Mouse (Mus musculus) kidney, adult 2 months (tissue): ENCODE data around the gene Cnpy4. TPM values are rescaled to one million over a fixed set of nuclear protein-coding genes. Genes with fewer than 3 reads are reported as not detected.
A peak's percentile ranks its signal among the peaks of the same experiment; 100 is the strongest.

Experiments
- DNase-seq: peaks from one replicate; pipeline ENCODE4 v3.0.0; 2021
- H3K27ac ChIP-seq: fragments of 200-500 bp; 2 replicates; pipeline ENCODE4 v1.5.1; 2012; ENCODE audit warnings: low read depth, low read length, control low read depth, inconsistent platforms; ENCODE audit not compliant: insufficient read depth
- H3K27me3 ChIP-seq: fragments of 200-500 bp; replicated peaks from 2 replicates; pipeline ENCODE4 v1.6.1; 2012; ENCODE audit warnings: mild to moderate bottlenecking, moderate library complexity, low read length, inconsistent platforms; ENCODE audit not compliant: control insufficient read depth, insufficient read depth
- H3K36me3 ChIP-seq: fragments of 200-500 bp; 2 replicates; pipeline ENCODE4 v1.6.1; 2012; ENCODE audit warnings: mild to moderate bottlenecking, moderate library complexity, low read length, inconsistent platforms; ENCODE audit not compliant: control insufficient read depth, insufficient read depth
- H3K4me1 ChIP-seq: fragments of 200-500 bp; 2 replicates; pipeline ENCODE4 v1.6.1; 2011; ENCODE audit warnings: low read length; ENCODE audit not compliant: control insufficient read depth, insufficient read depth
- H3K4me3 ChIP-seq: fragments of 200-500 bp; 2 replicates; pipeline ENCODE4 v1.5.1; 2011; ENCODE audit warnings: mild to moderate bottlenecking, low read depth, low read length, control low read depth; ENCODE audit not compliant: insufficient read depth
- CTCF ChIP-seq: fragments of 200-500 bp; conservative IDR thresholded peaks from 2 replicates; pipeline ENCODE4 v1.5.1; 2011; ENCODE audit warnings: low read depth, mild to moderate bottlenecking, control low read depth, low read length, moderate library complexity, mixed read lengths; ENCODE audit not compliant: insufficient read depth, insufficient read length
- POLR2A ChIP-seq: fragments of 200-500 bp; IDR thresholded peaks from one replicate; pipeline ENCODE4 v1.6.1; 2011; ENCODE audit warnings: low read depth, low read length, control low read depth
- WGBS: fragments of 180-500 bp; shearing (Covaris S2); methylation state at CpG from one replicate; pipeline ENCODE4 v1.1.7; 2018; 5-methylcytosine and 5-hydroxymethylcytosine counted together
- polyA plus RNA-seq: library from polyadenylated mRNA; depleted of rRNA; stranded (reverse); fragments of >200 nt; gene quantifications from 2 replicates; pipeline ENCODE4 v1.2.3, GENCODE M21; 2012

Cnpy4 gene
- polyA plus RNA-seq, 1 experiment: 5.7 TPM

DNA sequence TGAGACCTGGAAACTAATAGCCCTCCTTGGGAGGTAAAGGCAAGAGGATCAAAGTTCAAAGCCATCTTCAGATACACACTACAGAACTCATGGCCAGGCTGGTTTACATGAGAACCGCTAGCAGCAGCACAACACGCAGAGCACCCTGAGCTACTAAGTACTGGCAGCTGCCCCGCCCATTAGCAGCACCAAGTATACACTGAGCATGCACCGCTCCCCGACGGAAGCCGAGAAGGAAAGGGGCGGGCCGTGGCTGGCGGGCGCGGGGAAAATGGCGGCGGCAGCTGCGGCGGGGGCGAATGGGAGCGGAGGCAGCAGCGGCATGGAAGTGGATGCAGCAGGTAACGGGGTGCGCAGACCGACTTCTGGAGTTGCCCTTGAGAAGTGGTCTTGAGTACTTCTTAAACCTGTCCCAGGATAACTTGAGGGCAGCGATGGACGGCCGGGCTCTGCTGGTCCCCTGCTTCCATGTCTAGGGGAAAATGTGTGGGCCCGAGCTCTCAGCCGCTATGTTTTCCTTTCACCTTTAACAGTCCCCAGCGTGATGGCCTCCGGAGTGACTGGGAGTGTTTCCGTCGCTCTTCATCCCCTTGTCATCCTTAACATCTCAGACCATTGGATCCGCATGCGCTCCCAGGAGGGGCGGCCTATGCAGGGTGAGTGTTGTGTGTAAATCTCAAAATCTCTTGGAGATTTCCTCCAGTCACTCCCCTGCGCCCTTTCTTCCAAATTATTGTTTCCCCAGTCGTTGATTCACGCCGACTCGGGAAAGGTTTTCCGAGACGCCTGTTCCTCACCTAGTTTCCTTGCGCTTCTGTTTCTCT lies 26.2 kb upstream of the Cnpy4 start, which contains the start of gene Cops6:
TSS of gene Cops6 (plus strand) at position 230 of the 824 bp plus-strand sequence.
- H3K27me3 ChIP-seq: no peaks in the 10 kb centered on the region
- no peak for TF ChIP-seq CTCF
- TF ChIP-seq POLR2A: peak; percentile 47
- peak within 1 kb of the TSS; percentile 99 for H3K4me3 ChIP-seq
- peaks cover 7% of the 10 kb centered on the region; the same call in 1 of the 2 replicates for H3K4me1 ChIP-seq
- peak; percentile 97 for DNase-seq
- whole genome bisulfite sequencing: under 1% methylated on average over 42 of the region's 42 CpGs
- peaks cover 2% of the 10 kb centered on the region for H3K36me3 ChIP-seq
- H3K27ac ChIP-seq: peak within 1 kb of the TSS; percentile 75; the same call in 1 of the 2 replicates

DNA sequence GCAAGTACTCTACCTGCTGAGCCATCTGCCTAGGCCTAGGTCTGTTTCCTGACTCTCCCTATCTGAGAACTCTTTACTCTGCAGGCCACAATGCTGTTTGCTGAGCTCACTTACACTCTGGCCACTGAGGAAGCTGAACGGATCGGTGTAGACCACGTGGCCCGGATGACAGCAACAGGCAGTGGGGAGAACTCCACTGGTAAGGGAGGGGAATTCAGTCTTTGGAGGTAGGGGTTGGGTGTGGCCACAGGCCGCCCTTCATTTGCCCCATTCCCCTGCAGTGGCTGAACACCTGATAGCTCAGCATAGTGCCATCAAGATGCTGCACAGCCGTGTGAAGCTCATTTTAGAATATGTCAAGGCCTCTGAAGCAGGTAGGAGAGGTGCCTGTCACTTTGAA lies 24.2 kb upstream of the Cnpy4 start:
- peaks cover 4% of the 10 kb centered on the region for H3K36me3 ChIP-seq
- TF ChIP-seq POLR2A: no peak
- TF ChIP-seq CTCF: no peak
- WGBS: 69% methylated on average over 6 of the region's 6 CpGs

GRCm38 (mm10) chr5:138163610-138164009 lies 23.7 kb upstream of the Cnpy4 start:
- Histone ChIP-seq H3K27me3 (no peaks in the 10 kb centered on the region), H3K36me3 (peaks cover 4% of the 10 kb centered on the region), H3K4me1 (peaks cover 7% of the 10 kb centered on the region; the same call in 1 of the 2 replicates), H3K27ac (no peak overlapping the region), H3K4me3 (no peak overlapping the region)
- 71% methylated on average over 10 of the region's 10 CpGs for WGBS
- TF ChIP-seq CTCF (no peak), POLR2A (no peak)
- DNase-seq: no peak

More for the DNA sequence above, 24.2 kb upstream of the Cnpy4 start:
- H3K27ac ChIP-seq: no peak overlapping the region
- H3K27me3 ChIP-seq: no peaks in the 10 kb centered on the region
- peaks cover 7% of the 10 kb centered on the region; the same call in 1 of the 2 replicates for H3K4me1 ChIP-seq
- DNase-seq: no peak
- no peak overlapping the region for H3K4me3 ChIP-seq

DNA sequence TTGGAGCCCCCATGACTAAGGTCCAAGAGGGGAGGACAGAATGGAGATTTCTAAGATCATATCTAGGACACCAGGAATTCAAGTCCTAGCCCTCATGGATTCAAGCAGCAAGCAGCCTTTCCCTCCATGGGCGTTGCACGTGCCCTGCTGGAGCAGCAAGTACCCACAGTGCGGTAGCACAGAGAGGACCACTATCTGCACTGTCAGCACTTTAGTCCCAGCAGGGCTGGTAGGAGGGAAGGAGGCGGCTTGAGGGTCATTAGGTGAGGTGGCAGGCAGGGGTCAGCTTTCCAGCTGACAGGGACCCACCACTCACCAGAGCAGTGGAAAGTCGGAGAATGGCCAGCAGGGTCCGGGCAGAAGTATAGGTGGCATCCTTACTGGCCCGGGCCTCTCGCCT lies 21.7 kb upstream of the Cnpy4 start:
- H3K4me1 ChIP-seq: peaks cover 7% of the 10 kb centered on the region; the same call in 1 of the 2 replicates
- H3K27ac ChIP-seq: no peak overlapping the region
- no peak overlapping the region for H3K4me3 ChIP-seq
- peaks cover 4% of the 10 kb centered on the region for H3K36me3 ChIP-seq
- no peak for TF ChIP-seq CTCF
- no peak for TF ChIP-seq POLR2A
- DNase-seq: no peak
- WGBS: 64% methylated on average over 8 of the region's 8 CpGs
- H3K27me3 ChIP-seq: no peaks in the 10 kb centered on the region

DNA sequence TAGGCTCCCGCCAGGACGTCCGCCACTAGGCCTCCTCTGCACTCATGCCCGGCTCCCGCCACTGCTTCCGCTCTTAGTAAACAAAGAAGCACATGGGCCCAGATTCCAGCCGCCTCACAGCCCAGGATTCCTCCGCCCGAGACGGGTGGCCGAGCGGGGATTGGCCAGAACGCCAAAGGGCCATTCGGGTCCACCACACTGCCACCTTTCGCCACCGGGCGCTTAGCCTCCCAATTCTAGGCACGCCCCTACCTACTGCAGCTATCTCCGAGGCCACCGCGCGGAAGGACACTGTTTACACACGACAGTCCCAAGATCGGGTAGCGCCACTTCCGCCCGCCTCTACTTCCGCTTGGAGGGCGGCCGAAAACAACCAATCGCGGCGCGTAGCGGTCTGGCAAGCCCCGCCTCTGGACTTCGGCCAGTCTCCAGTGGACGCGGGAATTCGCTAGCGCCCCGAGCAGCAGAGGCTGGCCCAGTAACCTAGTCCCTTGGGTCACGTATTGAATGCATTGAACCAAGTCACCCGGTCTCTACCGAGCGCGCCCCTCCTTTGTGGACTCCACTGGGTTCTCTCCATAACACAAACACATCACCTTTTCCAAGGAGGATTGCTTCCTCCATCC lies 16.2 kb upstream of the Cnpy4 start:
- peak overlapping the region; percentile 68 for H3K4me3 ChIP-seq
- WGBS: under 1% methylated on average over 47 of the region's 47 CpGs
- peaks cover 3% of the 10 kb centered on the region; the same call in 1 of the 2 replicates for H3K4me1 ChIP-seq
- peak overlapping the region; percentile 77 for H3K27ac ChIP-seq
- peaks cover 2% of the 10 kb centered on the region for H3K36me3 ChIP-seq
- no peak for TF ChIP-seq CTCF
- no peak for TF ChIP-seq POLR2A
- peak; percentile 99 for DNase-seq
- H3K27me3 ChIP-seq: no peaks in the 10 kb centered on the region

GRCm38 (mm10) chr5:138171695-138172491 lies 15.4 kb upstream of the Cnpy4 start, which contains the start of the genes Ap4m1 and Mcm7:
Ap4m1 (plus strand) TSS chr5:138172002.
Mcm7 (minus strand) TSS chr5:138172422.
- DNase-seq: peak; percentile 99

More at GRCm38 (mm10) chr5:138171695-138172491, 15.4 kb upstream of the Cnpy4 start, which contains the start of the genes Ap4m1 and Mcm7:
- peaks cover 3% of the 10 kb centered on the region; the same call in 1 of the 2 replicates for H3K4me1 ChIP-seq
- peak within 1 kb of the TSS; percentile 68 for H3K4me3 ChIP-seq
- peak within 1 kb of the TSS; percentile 77 for H3K27ac ChIP-seq
- WGBS: under 1% methylated on average over 54 of the region's 54 CpGs
- no peaks in the 10 kb centered on the region for H3K27me3 ChIP-seq
- H3K36me3 ChIP-seq: peaks cover under 1% of the 10 kb centered on the region
- no peak for TF ChIP-seq POLR2A
- 0 out of 2 replicates have a peak, but pooled peaks have one; percentile 14 for TF ChIP-seq CTCF
